Mouse (Mus musculus): ENCODE measurements around the gene Ppm1l.
"Not testable (repeated sequence)": the region's sequence is repeated elsewhere in the genome, so short reads cannot be mapped to it uniquely, and the experiment has no call there.

Gene Ppm1l

DNA sequence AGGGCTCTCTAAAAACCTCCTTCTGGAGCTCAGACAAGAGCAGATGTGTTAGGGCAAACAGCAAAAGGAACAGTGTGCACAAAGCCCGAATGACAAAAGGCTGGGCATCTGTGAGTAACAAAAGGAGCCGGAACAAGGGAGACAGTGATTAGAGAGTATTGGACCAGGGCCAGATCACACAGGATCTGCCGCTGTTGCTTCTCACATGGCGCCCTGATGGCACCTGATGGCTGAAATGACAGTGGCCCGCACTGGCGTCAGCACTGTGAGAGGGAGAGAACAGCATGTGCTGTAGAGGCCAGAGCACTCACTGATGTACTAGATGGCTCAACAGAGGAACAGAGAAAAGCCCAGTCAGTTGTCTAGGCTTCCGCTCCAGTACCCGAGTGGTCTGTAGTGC is 226.3 kb downstream of the Ppm1l start:
- DNase-seq (ENCODE audit: low spot score) = no peak

DNA sequence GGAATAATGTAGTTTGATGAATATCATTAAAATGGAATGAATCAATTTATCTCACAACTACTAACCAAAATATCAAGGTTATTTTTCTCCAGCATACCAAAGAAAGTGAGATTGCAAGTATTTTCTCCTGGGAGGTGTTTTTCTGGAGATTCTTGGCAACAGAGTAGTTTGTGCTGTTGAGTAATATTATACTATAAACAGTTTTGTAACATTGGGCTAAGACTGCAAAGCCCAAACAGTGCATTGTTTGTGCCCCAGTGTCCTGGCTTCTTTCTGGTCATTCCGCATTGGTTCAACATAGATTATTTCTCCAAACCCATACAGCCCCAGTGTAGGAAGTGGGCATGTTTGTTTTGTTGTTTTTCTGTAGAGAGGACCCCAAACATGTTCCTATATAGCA is 227.1 kb downstream of the Ppm1l start:
- no peak for DNase-seq (ENCODE audit: low spot score)

DNA sequence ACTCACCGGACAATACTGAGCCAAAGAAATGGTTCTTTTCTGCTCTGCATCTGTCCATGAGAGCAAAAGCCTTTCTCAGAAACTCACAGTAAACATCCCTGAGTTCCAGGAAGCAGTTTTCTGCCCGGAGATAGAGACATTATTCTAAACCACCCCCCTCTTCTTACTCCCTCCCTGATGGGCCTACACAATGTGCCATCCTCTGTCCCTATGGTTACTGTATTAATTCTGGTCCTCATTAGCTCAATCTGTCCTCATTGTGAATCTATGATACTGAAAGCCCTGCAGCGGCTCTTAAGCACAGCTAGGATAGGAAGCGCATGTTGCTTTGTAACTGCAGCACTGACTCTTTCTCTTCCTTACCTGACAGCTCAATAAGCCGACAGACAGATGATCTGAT is 228.4 kb downstream of the Ppm1l start:
- DNase-seq (ENCODE audit: low spot score) = no peak

DNA sequence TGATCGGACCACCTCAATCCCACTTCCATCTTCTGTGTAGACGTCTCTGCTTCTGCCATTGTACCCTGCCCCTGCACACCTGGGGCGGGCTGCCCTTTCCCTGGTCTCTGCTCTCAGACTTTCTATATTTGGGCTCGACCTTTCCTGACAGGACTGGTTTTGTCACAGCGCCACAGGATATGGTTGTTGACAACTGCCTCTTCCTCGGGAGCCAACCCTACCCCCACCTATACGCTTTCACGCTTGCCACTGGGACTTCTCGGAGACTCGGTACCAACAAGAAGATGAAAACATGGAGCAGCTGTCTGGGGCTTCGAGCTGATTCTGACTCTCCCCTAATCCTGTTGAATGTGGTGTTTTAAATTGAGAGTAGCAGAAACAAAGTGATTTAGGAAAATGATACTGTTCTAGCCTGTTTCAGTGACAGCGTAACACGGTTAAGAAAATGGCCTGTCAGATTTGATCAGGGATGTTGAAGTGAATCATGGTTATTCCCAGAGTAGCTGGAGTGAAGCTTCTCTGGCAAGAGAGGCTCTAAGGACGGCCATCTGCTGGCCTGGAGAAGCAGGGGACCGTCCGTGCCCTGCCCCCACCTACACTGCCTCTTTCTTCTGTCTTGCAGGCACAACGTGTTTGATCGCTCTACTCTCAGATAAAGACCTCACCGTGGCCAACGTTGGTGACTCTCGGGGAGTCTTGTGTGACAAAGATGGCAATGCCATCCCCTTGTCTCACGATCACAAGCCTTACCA is 232.2 kb downstream of the Ppm1l start:
- no peak for DNase-seq (ENCODE audit: low spot score)

DNA sequence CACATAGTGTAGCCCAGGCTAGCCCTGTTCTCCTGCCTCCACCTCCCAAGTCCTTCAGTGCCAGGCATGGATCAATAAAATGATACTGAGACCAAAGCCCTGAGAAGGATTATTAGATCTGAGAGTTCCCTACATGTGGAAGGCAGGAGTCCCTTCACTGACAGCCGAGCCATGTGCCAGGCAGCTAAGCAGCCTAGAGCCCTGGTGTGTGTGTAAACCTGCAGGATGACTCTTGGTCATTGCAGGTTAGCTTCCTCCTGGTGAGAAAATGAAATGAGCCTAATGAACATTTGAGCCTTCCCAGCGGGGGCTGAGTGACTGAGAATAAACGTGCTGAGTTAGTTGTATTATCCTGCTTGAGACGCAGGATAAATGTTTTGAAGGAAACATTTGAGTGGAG is 232.9 kb downstream of the Ppm1l start:
- DNase-seq (ENCODE audit: low spot score) = no peak

DNA sequence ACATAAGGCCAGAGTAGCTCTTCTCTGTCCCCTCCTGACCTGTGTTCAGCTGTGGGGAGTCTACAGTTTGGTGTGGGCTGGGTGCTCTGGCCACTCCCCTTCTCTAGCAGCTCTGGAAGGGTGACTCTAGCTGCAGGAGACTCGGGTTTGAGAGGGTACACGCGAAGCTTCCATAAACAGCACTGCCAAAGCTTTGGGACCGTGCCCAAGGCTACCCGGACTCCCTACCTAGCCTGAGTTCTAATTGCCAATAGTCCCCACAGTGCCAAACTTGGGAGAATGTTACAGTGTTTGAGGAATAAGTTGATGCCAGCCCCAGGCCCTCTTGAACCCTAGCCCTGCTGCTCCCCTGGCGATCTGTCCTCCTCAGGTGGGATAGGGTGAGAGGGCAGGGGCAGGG is 238.8 kb downstream of the Ppm1l start:
- DNase-seq (ENCODE audit: low spot score) = no peak

DNA sequence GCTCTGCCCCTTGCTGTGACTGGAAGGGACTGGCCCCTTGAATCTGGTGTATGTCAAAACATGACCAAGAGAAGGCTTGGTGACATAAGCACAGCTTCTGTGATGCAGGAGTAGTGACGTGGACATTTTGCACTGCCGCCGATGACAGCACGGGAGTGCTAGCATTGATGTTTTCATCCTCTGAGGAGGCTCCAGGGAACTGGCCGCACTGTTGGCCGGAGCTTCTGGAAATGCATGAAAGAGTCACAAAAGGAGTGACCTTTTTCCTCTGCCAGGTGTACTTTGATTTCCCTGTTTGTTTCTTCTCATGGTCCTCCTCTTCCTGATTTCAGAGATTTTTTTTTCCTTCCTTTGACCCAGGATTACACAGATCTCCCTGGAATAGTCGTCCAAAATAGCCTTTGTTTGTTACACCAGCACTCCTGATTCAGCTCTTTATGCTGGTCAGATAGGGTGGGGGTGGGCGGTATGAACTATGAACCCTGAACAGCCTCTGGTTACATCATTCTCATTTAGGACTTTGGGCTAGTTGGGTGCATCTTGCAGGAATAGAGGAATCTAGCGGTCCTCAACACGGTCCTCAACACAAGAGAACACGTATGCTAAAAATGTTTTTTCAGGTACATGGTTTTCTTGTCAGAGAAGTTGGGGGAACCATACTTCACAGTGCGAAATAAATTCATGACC is 239.6 kb downstream of the Ppm1l start:
- DNase-seq (ENCODE audit: low spot score) = no peak

DNA sequence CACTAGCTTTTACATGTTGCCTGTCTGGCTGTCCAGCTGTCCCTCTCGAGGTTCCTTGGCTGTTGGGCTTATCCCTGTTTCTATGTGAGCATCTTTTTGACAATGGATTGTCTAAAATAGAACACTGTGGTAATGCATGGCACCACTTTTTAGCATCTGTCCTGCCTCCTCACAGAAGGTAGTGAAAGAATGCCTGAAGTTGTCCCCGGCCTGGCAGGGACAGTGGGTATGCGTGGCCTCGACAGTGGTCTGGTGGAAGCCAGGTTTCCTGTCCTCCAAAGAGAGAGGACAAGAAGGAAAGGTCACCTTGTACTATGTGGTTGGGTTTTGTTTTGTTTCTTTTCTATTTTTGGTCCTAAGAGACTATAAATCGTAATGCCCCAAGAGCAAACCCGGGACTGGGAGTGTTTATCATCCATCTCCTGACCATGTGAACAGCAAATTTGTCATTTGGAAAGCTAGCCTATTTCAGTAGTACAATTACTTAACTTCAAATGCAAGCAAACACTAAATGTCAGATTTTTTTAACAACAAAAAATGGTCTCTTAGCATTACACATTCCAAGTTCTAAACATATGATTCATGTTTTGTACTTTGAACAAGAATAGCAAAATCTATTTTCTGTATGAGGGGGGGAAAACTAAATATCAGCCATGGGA is 242.8 kb downstream of the Ppm1l start:
- no peak for DNase-seq (ENCODE audit: low spot score)

DNA sequence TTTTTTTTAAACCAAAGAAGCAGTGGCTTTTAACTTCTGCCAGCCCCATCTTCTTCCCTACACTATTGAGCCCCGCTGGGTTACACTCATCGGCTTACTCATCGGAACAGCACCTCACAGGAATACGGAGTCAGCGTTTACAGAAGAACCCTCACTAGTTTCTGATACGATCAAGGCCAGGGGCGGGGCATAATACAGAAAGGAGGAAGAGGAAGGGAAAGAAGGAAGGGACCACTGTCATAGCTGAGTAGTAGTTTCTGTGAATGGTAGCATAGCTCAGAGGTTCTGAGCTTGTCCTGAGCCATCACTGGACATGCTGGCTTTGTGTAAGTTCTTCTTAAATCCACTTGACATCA is 243.3 kb downstream of the Ppm1l start:
- no peak for DNase-seq (ENCODE audit: low spot score)

DNA sequence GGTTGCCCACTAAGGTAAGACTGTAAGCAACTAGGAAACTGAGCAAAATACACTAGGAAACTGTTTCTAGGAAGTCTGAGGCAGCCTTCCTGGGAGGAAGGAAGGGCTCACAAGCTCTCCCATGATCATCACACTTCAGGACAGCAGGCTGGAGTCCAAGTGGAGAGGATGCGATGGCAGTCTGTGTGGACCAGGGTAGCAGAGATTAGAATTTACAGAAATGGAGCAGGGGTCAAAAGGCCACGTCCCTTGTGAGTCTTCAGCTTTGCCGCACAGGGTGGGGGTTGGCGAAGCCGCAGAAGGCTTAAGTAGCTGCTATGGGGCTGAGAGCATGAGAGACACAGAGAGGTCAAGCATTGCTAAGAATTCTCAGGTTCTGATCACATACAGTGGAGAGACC is 245.0 kb downstream of the Ppm1l start:
- no peak for DNase-seq (ENCODE audit: low spot score)

DNA sequence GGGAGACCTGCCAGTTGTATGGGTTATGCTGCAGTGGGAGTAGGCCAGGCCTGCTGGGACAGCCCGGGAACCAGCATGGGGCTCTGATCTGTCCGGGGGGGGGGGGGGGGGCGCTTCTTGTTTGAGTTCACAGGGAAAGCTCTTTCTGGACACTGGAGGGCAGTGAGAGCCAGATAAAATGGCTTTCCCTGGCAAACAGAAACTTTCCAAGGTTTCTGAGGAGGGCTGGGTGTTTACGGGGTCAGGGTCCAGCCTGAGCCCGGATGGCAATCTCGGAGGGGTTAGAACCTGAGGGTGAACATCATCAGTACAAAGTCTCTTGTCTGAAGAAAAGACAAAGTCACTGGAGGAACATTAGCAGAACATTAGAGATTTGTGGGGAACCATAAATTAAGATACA is 246.7 kb downstream of the Ppm1l start:
- DNase-seq (ENCODE audit: low spot score) = no peak

DNA sequence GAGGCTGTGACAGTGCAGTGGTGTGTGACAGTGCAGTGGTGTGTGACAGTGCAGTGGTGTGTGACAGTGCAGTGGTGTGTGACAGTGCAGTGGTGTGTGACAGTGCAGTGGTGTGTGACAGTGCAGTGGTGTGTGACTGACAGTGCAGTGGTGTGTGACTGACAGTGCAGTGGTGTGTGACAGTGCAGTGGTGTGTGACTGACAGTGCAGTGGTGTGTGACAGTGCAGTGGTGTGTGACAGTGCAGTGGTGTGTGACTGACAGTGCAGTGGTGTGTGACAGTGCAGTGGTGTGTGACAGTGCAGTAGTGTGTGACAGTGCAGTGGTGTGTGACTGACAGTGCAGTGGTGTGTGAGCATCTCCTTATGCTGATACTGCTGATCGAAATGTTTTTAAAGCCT is 248.9 kb downstream of the Ppm1l start:
- not testable (repeated sequence) for DNase-seq (ENCODE audit: low spot score)

DNA sequence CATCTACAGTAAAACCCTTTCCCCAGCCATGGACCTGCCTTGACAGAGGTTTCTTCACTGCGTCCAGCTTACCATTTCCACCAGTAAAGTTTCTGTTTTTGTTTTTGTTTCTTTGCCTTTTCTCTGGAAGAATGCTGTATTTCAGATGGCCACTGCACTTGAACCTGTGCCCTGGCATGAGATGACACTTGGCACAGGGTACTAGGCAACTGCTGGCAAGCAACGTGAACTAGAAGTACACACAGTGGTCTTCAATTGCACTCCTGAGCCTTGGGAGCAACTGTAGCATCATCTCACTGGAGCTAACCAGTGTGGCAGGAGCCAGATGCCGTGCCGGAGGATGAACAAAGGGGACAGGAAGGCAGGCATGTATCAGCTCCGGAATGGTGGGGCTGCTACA is 255.9 kb downstream of the Ppm1l start:
- no peak for DNase-seq (ENCODE audit: low spot score)

DNA sequence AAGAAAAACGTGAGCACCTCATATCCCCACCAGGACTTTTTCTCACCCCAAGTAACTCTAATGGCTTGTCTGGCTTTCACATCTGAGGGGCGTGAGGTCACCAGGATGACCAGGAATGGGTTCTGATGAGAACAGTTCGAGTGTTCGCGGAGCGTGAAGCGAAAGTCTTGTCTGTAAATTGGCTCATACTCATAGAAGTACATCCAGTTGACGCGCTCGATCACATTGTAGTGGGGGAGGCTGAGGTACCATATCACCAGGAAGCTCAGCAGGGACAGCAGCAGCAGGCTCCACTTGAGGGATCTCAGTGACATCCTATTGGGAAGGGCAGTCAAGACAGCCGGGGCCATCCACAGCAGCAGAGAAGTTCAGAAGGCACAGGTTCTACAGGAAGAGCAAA is 258.9 kb downstream of the Ppm1l start:
- no peak for DNase-seq (ENCODE audit: low spot score)

DNA sequence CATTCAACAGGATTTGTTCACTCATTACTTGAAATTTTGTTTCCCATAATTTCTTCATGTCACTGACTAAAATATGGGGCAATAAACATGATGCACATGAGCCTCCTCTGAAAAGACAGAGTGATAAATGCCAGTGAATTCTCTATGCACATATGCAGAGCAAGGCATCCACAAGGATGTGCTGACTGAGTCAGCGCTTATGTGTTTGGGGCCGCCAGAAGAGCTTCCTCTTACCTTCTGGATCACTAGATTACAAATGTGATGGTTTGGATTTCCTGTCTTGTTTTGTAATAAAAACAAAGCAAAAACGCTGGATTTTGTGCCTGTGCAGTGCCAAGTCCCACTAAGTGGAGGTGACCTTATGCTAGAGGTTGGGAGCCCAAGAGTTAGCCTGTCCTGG is 260.1 kb downstream of the Ppm1l start:
- DNase-seq (ENCODE audit: low spot score) = no peak

DNA sequence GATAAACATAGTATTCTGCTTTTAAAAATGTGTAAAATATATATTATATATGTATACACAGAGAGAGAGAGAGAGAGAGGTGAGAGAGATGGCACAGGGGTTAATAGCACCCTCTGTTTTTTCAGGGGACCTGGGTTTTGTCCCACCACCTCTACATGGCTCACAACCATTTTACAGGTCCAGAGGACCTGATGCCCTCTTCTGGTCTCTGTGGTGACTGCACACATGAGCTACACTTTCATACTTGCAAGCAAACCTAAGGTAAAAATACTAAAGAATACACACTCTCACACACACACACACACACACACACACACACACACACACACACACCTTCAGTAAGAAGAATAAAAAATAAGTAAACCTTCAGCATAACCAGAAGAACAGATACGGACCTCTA is 262.1 kb downstream of the Ppm1l start:
- no peak for DNase-seq (ENCODE audit: low spot score)

DNA sequence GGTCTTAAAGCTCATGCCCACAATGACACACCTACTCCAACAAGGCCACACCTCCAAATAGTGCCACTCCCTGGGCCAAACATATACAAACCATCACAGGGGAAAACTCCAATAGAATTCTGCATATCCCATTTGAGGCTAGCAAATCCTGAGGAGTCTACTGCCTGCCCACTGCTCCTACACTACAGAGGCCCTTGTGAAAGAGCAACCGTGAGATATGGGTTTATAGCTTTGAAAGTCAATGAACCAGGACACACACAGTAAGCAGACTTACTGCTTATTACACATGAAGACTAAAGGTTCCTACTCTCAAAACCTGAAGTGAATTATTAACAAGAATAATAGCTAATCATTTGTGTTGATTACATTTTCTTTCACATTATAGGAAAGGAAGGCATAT is 267.1 kb downstream of the Ppm1l start:
- no peak for DNase-seq (ENCODE audit: low spot score)

DNA sequence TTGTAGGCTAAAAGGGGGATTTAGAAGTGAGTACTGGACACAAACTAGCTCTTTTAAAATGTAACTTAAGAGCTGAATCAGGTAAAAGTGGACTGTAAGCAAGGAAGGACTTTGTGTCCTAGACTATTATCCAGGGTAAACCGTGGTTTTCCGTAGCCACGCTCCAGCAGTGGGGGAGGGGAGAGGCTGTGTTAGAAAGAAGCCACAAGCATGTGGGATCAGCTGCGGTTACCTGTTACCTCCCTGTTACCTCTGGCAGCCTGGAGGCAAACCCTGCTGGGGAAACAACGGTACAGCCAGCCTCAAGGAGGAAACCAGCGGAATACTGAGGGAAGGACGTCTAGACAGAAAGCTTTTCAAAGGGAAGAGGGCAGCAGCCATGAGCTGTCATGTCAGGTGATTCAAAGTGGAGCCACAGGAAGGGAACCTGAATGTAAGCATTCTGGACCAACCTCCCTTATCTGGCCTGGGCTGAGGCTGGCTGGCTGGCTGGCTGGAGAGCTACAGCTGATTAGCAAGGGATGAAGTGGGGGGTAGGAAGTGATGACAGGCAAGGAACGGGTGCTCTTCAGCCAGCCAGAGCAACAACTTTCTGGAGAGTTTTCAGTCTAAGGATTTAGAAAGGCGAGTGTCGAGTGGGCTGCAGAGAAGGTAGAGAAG is 271.6 kb downstream of the Ppm1l start:
- no peak for DNase-seq (ENCODE audit: low spot score)

DNA sequence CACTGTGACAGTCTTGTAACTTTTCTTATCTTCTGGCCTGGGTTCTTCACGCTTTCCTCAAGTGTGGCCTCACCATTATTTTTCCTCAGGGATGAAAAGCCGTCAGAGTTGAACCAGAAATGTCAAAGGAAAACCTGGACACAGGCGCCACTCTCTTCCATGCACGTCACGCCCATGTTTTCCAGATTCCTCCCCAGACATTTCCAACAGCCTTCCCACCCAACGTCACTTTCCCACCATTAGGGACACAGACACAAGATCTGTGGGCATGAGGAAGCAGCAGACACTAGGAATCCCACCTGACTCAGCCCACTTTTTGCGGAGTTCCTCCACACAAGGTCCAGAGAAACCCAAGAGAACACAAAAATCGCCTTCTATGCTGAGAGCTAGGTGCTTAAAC is 276.8 kb downstream of the Ppm1l start:
- no peak for DNase-seq (ENCODE audit: low spot score)

DNA sequence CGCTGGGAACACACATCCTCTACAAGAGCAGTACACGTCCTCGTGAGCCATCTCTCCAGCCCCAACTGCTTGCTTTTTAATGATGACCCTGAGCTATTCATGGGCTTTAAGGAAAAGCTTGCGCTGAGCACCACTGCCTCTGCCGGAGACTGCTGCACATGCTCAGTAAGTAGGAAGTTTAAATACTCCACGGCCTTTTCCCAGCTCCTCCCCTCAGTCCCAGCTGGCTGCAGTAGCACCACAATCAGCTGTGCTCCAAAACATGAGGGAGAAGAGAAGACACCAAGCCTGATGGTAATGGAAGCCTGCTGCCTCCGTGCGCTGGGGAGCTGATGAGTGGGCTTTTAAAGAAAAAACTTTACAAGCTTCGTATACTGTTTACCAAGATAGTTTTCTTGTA is 277.4 kb downstream of the Ppm1l start:
- DNase-seq (ENCODE audit: low spot score) = no peak

DNA sequence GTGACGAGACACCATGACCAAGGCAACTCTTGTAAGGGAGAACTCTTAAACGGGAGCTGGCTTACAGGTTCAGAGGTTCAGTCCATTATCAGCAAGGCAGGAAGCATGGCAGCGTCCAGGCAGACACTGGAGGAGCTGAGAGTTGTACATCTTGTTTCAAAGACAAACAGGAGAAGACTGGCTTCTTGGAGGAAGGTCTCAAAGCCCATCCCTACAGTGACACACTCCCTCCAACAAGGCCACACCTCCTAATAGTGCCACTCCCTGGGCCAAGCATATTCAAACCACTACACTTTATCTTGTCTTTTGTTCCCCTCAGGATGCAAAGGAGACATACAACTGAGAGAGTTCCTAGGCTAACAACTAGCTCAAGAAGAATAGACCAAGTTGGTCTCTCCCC is 279.5 kb downstream of the Ppm1l start:
- DNase-seq (ENCODE audit: low spot score) = no peak

DNA sequence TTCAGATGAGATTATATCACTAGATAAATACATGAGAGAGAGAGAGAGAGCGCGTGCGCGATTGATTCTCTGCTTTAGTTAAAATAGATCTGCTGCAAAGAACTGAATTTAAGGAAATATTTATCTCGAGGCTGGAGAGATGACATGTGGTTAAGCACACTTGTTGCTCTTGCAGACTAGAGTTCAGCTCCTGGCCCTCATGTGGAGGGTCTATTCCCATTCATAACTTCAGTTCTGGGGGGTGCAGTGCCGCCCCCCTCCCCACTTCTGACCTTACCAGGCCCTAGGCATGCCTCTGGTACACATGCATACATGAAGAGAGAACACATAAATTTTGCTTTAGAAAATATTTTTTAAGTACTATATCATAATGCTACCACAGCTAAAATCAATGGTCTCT is 280.6 kb downstream of the Ppm1l start:
- DNase-seq (ENCODE audit: low spot score) = no peak

DNA sequence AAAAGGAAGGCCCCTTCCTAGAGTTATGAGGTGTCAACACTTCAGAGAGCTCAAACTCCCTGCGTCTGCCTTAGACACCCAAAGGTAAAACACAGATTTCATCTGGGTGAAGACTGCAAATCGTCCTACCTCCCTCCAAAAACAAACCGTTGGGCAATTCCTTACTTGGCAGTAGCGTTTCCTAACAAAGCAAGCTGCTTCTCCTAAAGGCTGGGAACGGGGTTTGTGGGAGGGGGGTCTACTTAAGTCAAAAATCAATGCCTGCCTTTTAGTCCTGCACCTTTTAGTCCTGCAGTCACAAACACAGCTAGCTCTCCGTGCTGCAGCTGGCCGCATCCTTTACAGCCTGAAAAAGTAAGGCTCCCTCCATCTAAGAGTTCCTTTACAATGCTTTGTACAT is 281.2 kb downstream of the Ppm1l start:
- DNase-seq (ENCODE audit: low spot score) = no peak

Measured in ovary, postnatal 10 days (tissue).